Mouse (Mus musculus): Measurements from ENCODE around the gene Fpgs.

Fpgs gene

DNA sequence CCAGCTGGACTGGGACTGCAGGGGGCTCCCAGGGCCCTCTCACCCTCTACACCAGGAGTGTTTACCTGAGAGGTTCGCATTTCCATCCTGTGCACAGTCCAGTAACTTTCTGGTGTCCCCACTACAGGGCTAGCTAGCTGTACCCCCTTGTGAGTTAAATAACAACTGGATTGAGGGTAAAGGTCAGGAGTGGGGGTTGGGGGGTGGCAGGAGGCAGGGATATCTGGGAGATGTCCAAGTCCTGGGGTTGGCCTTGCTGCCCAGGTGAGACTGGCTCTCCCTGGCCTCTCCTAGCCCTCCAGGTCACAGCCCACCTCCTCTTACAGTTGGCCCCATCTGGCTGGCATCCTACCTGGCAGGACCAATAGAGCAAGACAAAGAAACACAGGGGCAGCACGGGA, at the start of gene Fpgs:
Gene Fpgs, minus strand, starts transcription at position 125 of the 401 bp plus-strand sequence.
- DNase-seq = no peak

DNA sequence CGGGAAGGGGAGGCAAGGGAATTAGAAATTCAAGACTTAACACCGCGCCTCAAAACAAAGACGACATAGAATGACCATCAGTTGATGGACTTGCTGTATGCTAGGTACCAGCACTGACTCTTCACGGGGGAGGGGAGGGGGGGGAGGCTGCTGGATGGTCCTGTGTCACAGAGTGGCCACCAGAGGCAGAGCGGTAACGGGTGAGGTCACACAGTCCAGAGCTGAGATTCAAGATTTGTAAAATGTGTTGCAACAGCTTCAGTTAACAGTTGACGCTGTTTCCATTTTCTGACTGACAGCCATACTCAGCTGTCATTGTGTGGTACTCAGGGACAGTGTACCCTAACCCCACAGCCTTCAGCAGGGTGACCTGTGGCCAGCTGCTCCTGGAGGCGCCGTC, 48.2 kb upstream of the Fpgs start:
- DNase-seq = no peak

DNA sequence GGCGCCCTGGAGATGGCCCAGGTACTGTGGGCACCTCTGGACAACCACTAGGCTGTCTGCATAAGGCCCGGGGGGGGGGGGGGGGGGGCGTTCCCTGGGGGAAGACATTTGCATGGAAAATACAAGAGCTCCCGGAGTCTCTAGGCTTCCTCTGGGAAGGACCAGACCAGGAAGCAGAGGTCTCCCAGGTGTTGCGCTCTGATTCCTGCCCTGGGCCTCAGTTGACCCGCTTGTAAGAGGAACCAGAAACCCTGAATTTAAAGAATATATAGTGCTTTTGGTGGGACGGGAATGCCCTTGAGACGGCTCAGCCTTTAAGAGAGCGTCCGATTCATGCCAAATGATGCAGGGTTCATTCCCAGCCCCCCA, 47.7 kb upstream of the Fpgs start:
- DNase-seq = no peak

DNA sequence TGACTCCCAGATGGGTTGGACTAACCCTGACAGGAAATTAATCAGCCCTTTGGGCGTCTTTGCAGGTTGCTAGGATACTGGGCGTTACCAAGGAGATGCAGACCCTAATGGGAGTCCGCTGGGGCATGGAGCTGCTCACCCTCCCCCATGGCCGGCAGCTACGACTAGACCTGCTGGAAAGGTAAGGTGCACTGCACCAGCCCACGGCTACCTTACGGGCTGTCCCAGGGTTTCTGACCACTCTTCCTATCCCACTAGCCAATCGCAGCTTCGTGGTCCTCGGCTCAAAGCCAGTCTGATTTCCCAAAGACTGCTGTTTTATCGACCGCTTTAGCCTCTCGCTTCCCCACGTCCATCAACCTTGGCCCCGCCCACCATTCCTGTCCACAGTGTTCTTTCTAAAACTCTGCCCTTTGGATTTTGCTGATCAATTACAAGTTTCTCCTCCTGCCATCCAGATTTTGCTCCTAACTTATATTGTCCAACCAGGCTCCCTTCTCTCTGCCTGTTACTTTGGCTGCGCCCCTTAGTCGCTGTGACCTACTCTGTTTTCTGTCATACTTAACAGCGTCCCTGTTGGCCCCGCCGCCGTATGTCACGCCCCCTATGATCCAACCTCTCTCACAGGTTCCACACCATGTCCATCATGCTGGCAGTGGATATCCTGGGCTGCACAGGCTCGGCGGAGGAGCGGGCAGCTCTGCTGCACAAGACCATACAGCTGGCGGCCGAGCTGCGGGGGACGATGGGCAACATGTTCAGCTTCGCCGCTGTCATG, 47.1 kb upstream of the Fpgs start:
- peak in 1 of 2 experiments; percentile 52 for DNase-seq

GRCm38 (mm10) chr2:32750199-32750598, 46.3 kb upstream of the Fpgs start:
- no peak for DNase-seq

DNA sequence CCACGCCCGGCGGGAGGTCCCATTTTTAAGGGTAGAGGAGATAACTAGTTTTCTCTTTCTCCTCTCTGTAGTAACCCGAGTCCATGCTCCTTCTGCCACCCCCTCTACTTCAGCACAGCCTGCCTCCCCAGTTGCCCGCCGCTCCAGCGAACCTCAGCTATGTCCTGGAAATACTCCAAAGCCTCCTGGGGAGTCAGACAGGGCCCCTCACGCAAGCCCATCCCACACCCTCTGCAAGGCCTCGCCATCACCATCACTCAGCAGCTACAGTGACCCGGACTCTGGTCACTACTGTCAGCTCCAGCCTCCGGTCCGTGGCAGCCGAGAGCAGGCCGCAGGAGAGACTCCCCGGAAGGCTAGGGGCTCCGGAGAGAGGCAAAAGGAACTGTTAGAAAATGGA, 45.1 kb upstream of the Fpgs start:
- DNase-seq = no peak

DNA sequence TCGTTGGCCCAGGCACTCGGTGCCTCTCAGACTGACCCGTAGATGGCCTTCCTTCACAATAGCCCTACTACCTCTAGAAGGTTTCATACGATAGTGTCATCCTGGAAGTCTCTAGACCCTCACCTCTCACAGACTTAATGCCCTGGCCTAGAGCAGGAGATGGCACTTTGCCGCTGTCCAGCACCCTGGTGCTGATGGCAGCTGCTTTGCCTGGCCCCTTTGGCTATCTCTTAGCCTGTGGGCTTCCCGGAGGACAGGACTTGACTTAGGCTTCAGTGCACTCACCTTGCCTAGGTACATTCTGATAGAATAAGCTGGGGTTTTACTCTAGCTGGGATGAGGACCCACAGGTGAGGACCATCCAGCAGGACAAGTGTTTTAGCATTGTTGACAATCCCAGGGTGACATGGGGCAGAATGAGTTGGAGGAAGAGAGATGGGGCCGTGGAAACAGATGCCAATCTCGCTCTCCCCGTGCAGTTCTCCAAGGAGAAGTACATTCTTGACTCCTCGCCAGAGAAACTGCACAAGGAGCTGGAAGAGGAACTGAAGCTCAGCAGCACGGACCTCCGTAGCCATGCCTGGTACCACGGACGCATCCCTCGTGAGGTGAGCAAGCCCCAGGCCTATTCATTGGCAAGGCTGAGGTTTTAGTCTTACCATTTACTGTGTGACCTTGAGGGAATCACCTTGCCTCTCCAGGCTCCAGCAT, 40.5 kb upstream of the Fpgs start:
- no peak for DNase-seq

DNA sequence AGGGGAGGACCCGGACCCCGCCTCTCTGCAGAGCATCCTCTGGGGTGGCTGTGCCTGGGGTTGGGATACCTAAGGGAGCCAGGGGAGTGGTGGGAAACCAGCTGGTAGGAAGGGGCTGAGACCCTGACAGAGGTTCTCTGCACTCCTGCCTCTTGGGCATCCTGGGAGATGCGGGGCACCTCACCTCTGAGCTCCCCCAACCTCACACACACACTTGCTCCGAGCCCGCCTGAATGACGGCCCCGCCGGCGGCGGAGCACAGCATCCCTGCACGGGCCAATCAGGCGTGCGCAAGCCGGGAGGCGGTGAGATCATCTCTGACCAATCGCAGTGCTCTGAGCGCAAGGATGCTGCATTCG, 38.2 kb upstream of the Fpgs start:
- DNase-seq = peak; percentile 91 to 92

GRCm38 (mm10) chr2:32741273-32742172, 37.6 kb upstream of the Fpgs start:
- DNase-seq = peak; percentile 81 to 83

DNA sequence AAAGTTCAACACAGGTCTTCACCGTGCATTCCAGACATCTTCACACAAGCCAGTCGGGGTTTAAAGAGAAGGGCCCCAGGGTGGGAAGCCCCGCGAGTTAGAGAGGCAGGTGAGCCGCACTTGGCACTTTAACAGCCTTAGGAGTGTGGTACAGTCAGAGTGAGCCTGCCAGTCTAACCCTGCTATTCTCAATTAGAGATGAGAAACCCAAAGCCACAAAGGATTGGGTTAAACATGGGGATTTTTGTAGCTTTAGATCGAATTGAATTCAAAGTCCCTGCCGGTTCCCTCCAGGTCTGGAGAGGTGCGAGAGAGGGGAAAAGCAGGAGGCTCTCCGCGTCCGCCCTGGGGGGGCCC, 36.9 kb upstream of the Fpgs start, which contains the start of gene 6330409D20Rik:
Gene 6330409D20Rik, minus strand, starts transcription at position 101 of the 357 bp plus-strand sequence.
- DNase-seq = no peak

GRCm38 (mm10) chr2:32739311-32739710, 35.4 kb upstream of the Fpgs start:
- DNase-seq = no peak

DNA sequence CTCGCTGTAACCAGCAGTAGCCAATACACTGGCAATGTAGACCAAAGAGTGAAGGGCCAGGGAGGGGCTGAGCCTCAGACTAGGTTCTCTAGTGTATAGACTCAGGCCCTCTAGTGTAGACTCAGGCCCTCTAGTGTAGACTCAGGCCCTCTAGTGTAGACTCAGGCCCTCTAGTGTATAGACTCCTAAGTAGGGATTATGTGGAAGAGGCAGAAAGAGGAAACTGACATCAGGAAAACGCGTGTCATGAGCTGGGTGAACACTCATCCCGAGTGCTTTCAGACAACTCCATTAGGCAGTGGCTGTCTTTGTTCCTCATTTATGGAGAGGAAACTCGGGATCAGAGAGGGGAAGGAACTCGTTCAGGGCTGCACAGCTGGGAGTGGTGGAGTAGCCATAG, 33.1 kb upstream of the Fpgs start:
- DNase-seq = no peak

- no peak for DNase-seq
These were observed 32.4 kb upstream of the Fpgs start for GRCm38 (mm10) chr2:32736306-32736829.

DNA sequence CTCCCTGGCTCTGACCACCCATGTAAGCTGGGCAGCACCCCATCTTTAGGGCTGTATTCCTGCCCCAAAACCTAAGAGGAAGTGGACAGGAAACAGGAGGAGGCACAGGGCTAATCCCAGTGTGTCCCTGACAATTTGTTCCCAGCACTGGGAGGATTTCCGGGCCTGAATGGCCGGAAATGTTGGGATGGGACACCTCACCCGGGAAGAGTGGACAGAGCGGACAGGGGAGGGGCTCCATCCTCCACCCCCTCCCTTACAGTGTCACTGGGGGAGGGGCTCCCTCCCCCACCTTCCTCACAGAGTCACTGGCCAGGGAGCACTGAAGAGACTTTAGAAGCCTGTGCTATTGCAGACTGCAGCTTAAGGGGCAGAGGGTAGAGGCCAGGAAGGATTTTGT, 31.0 kb upstream of the Fpgs start:
- DNase-seq = no peak

GRCm38 (mm10) chr2:32734480-32734879, 30.5 kb upstream of the Fpgs start:
- no peak for DNase-seq

DNA sequence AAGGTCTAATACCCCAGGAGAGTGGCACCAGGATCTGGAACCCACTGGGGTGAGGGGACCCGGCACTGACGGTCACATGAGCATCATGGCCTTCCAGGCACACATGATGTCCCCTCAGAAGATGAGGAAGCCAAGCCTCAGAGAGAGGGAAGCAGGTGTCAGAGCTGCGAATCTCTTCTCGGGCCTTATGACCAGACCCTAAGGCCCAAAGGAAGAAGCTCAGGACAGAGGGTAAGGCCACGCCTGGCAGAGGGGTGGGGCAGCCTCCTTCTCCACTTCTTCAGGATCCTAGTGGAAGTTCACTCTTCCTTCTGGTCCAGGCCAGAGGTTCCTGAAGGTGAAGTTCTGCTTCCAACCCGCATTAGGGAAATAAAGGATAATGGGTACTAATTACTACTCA, 28.8 kb upstream of the Fpgs start:
- DNase-seq = no peak

DNA sequence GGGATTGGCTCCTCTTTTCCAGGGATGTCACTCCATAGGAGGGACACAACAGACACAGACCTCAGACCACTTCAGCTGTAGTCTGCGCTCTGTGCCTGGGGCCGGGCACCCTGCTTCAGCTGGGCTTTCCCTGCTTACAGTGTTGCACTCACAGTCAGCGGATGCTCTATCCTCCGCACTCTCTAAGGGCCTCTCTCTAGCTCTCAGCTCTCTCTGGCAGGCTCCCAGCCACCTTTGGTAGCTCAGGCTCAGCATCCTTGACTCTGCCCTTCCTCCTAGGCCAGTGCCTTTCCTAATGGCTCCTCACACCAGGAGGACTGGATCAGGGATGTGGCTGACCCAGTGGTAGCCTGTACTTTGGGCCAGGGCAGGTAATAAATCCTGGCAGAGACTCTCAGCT, 28.0 kb upstream of the Fpgs start:
- no peak for DNase-seq

DNA sequence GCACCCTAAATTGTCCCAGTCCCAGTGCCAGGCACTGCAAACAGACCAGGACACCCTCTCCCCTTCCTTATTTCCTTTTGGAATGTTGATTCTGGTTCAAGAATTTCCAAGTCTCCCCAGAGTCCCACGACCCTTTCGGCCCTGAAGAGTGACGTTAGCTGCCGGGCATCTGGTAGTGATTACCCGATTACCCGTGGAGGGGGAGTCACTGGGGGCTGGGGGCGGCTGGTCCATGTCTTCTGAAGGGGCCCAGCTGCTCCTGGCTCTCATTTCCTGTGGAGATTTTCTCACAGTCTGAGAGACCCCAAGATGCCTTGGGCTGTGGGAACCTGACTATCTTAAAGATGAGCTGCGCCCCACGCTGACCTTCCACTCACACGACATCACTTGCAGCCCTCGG, 26.9 kb upstream of the Fpgs start:
- no peak for DNase-seq

GRCm38 (mm10) chr2:32729547-32729946, 25.6 kb upstream of the Fpgs start:
- no peak for DNase-seq

DNA sequence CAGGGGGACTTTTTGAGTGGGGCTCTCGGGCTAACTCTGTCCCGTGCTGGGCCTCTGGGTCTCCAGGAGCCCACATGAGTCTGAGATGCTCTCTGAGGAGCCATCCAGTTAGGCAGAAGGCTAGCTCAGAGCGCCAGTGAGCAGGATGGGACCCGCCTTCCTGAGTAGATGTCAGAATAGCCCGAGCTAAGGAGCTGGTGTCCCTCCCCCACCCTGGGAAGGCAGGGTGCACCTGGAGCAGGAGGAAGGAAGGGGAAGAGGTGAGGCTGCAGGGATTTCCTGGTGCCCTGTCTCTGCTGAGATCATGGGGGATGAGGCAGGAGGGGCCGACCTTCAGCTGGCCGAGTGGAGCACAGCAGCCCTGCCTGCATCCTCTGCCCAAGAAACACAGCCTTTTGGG, 24.5 kb upstream of the Fpgs start:
- DNase-seq = no peak

- DNase-seq = peak; percentile 84 to 88
These were observed 23.5 kb upstream of the Fpgs start for GRCm38 (mm10) chr2:32727435-32727834.

- DNase-seq = no peak
These were observed 21.2 kb upstream of the Fpgs start for GRCm38 (mm10) chr2:32724832-32725790.

Data from cerebellum, postnatal 14 days (tissue).